Mouse (Mus musculus) B cell, adult 62 days (primary cell): Measurements from ENCODE around the gene Ceacam16. TPM values are rescaled to one million over a fixed set of nuclear protein-coding genes. Genes with fewer than 3 reads are reported as not detected.

Experiments used
- total RNA-seq: library from RNA; stranded (reverse); gene quantifications from 4 replicates; pipeline ENCODE4 v1.2.4, GENCODE M21; 2023

The Ceacam16 gene
- total RNA-seq: 13.2 to 20.2 TPM (median 15.3 TPM) in 4 replicates

GRCm38 (mm10) chr7:19861199-19861598 lies at the start of gene Ceacam16:
Gene Ceacam16 (minus strand): TSS chr7:19861299.

GRCm38 (mm10) chr7:19887849-19888248 lies 26.8 kb upstream of the Ceacam16 start, which contains the start of gene Ceacam19:
Gene Ceacam19 (minus strand): TSS chr7:19887965.

GRCm38 (mm10) chr7:19851858-19852570 lies 9.1 kb downstream of the Ceacam16 start, which contains the start of gene Gm19345:
Gene Gm19345 (plus strand): TSS chr7:19852003.

GRCm38 (mm10) chr7:19822604-19823058 lies 38.5 kb downstream of the Ceacam16 start, which contains the start of gene Bcl3:
Gene Bcl3 (minus strand): TSS chr7:19822770.

Other genes starting within 250 kb of the Ceacam16 start
- 113 to 122 TPM (median 116 TPM) in 4 replicates for gene Relb, start 231.9 kb downstream of the Ceacam16 start, total RNA-seq
- gene Clptm1, start 196.3 kb downstream of the Ceacam16 start, total RNA-seq: 64.7 to 85.0 TPM (median 67.9 TPM) in 4 replicates
- gene Apoc2, start 183.4 kb downstream of the Ceacam16 start, total RNA-seq: not detected in 4 replicates
- gene Gm44805, start 179.9 kb downstream of the Ceacam16 start, total RNA-seq: not detected in 4 replicates
- not detected in 4 replicates for gene Apoc4, start 179.8 kb downstream of the Ceacam16 start, total RNA-seq
- not detected in 4 replicates for gene Apoc1, start 168.6 kb downstream of the Ceacam16 start, total RNA-seq
- 69.0 to 80.2 TPM (median 73.6 TPM) in 4 replicates for gene Apoe, start 162.1 kb downstream of the Ceacam16 start, total RNA-seq
- gene Tomm40, start 145.9 kb downstream of the Ceacam16 start, total RNA-seq: 52.4 to 61.9 TPM (median 55.5 TPM) in 4 replicates
- not detected in 4 replicates for gene Nectin2, start 110.8 kb downstream of the Ceacam16 start, total RNA-seq
- not detected in 4 replicates for gene Bcam, start 90.3 kb downstream of the Ceacam16 start, total RNA-seq
- gene Cblc, start 64.5 kb downstream of the Ceacam16 start, total RNA-seq: 1.2 to 3.7 TPM (median 2.1 TPM) in 3 of 4 replicates, not detected in the other
- gene Bcl3, start 38.5 kb downstream of the Ceacam16 start, total RNA-seq: 57.3 to 76.7 TPM (median 71.4 TPM) in 4 replicates
- gene Gm19345, start 9.3 kb downstream of the Ceacam16 start, total RNA-seq: not detected in 4 replicates
- gene Ceacam19, start 26.7 kb upstream of the Ceacam16 start, total RNA-seq: not detected in 4 replicates
- 18.8 to 24.1 TPM (median 21.6 TPM) in 4 replicates for gene Pvr, start 59.9 kb upstream of the Ceacam16 start, total RNA-seq
- gene Igsf23, start 89.5 kb upstream of the Ceacam16 start, total RNA-seq: not detected in 4 replicates
- gene Ceacam20, start 104.1 kb upstream of the Ceacam16 start, total RNA-seq: not detected in 4 replicates
- not detected in 4 replicates for gene Nlrp9b, start 130.2 kb upstream of the Ceacam16 start, total RNA-seq
- gene Vmn1r91, start 238.4 kb upstream of the Ceacam16 start, total RNA-seq: not detected in 4 replicates